Mouse (Mus musculus) erythroblast, embryonic 14.5 days (primary cell): ENCODE measurements around the gene Irx5.

ENCODE experiments used
- GATA1 ChIP-seq: IDR thresholded peaks from 2 replicates; pipeline ENCODE4 v1.6.1; 2012; ENCODE audit warnings: low read length, inconsistent platforms, mixed read lengths
- TAL1 ChIP-seq: IDR thresholded peaks from 3 replicates; pipeline ENCODE4 v1.6.1; 2012; ENCODE audit warnings: low read length, inconsistent platforms, mixed read lengths

GRCm38 (mm10) chr8:92343544-92343943, 13.9 kb upstream of the Irx5 start:
- TF ChIP-seq GATA1 (no peak), TAL1 (no peak)
